Mouse (Mus musculus): Measurements from ENCODE around the gene Sprn.

GRCm38 (mm10) chr7:140170863-140171262 lies 16.2 kb upstream of the Sprn start:
- TF ChIP-seq POLR2A (IDR thresholded peaks at IDR 0.05; ENCODE audit: control insufficient read depth, extremely low read depth, insufficient read depth, low read length, poor library complexity) (no peak), CTCF (IDR thresholded peaks at IDR 0.05; ENCODE audit: borderline replicate concordance, control insufficient read depth, extremely low read depth, insufficient read depth, low read length, poor library complexity) (no peak)

Measured in thymus, adult 2 months (tissue).